ENCODE assay signal across 8 mouse cellular contexts in the genomic region with DNA sequence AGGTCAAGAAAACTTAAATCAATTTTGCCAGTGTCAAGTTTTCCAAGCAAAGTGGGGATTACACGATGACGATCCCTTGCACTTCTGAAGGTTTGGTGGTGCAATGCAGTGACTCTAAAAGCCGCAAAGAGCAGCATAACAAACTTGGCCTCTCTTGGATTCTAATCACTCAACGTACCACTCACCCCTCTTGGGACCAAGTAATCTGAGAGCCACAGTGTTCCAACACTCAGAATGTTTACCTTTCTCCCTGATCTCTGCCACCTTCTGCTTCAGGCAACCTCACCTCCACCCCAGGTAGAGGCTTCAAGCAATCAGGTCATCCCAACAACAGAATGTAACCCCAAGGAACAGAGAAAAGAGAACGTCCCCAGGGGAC. TPM values are rescaled to one million over a fixed set of nuclear protein-coding genes. Genes with fewer than 3 reads are reported as not detected.
DNase-seq lines count a peak whose midpoint lies in the region; ATAC-seq and TF ChIP-seq lines count a peak whose summit lies in the region.

No protein-coding gene starts in this region.

- peak overlapping the region; percentile 97 for H3K9ac ChIP-seq in heart, embryonic 13.5 days
- H3K9ac ChIP-seq in forebrain, embryonic 15.5 days (replicated peaks), result peak overlapping the region; percentile 84
- peak overlapping the region; percentile 93 for H3K9ac ChIP-seq in liver, embryonic 14.5 days (replicated peaks)

- no peak for TF ChIP-seq EP300 in liver, embryonic 14.5 days (IDR thresholded peaks at IDR 0.05; ENCODE audit: low read depth)

- TF ChIP-seq CTCF in liver, embryonic 14.5 days (IDR thresholded peaks at IDR 0.05; ENCODE audit: low read depth), result no peak

- peaks cover 23% of the 10 kb centered on the region for H3K4me1 ChIP-seq in heart, embryonic 13.5 days
- H3K4me1 ChIP-seq in forebrain, embryonic 15.5 days, result peaks cover 20% of the 10 kb centered on the region
- H3K4me1 ChIP-seq in liver, embryonic 14.5 days (replicated peaks; ENCODE audit: control insufficient read depth in 2 of 2, insufficient read depth in 2 of 2, low read length in 1 of 2), result peaks cover 6 to 11% of the 10 kb centered on the region in 2 experiments; a peak in 3 of 4 replicates

- H3K4me3 ChIP-seq in heart, embryonic 13.5 days, result peak overlapping the region; percentile 87
- H3K4me3 ChIP-seq in forebrain, embryonic 15.5 days, result peak overlapping the region; percentile 94
- H3K4me3 ChIP-seq in liver, embryonic 14.5 days (ENCODE audit: insufficient read depth in 1 of 2, low read depth in 2 of 2, low read length in 2 of 2), result peak overlapping the region; percentile 87 to 97

- no peaks in the 10 kb centered on the region for H3K27me3 ChIP-seq in heart, embryonic 13.5 days (replicated peaks)
- no peaks in the 10 kb centered on the region for H3K27me3 ChIP-seq in forebrain, embryonic 15.5 days
- H3K27me3 ChIP-seq in liver, embryonic 14.5 days (ENCODE audit: control insufficient read depth, insufficient read depth, low read length), result no peaks in the 10 kb centered on the region

- ATAC-seq in heart, embryonic 13.5 days (ENCODE audit: extremely low read depth, insufficient number of reproducible peaks, low FRiP score, low TSS enrichment), result peak; percentile 6; the same call in 1 of the 2 replicates
- no peak for ATAC-seq in forebrain, embryonic 15.5 days (replicated peaks)
- peak; percentile 27; the same call in 1 of the 2 replicates for ATAC-seq in liver, embryonic 14.5 days (ENCODE audit: insufficient read depth)

- H3K9me3 ChIP-seq in heart, embryonic 13.5 days, result no peaks in the 10 kb centered on the region
- no peaks in the 10 kb centered on the region for H3K9me3 ChIP-seq in forebrain, embryonic 15.5 days
- H3K9me3 ChIP-seq in liver, embryonic 14.5 days (ENCODE audit: control insufficient read depth, low read length), result no peaks in the 10 kb centered on the region

- DNase-seq in heart, adult 18-20 months, result no peak
- peak; percentile 20 for DNase-seq in MEL-GATA-1-ER (ENCODE audit: extremely low read depth, low read depth)
- peak in 1 of 3 experiments; percentile 40 for DNase-seq in liver, embryonic 14.5 days (ENCODE audit: low read depth in 3 of 3, low spot score in 3 of 3)
- DNase-seq in right cerebral cortex, postnatal 25 days, result no peak
- no peak for DNase-seq in thymus, postnatal 25 days
- no peak for DNase-seq in lung, postnatal 25 days (ENCODE audit: low spot score)

- WGBS in heart, embryonic 13.5 days, result under 1% methylated on average over 5 of the region's 5 CpGs
- WGBS in forebrain, embryonic 15.5 days, result 2% methylated on average over 5 of the region's 5 CpGs
- WGBS in liver, embryonic 14.5 days (ENCODE audit: insufficient replicate concordance), result under 1% methylated on average over 5 of the region's 5 CpGs

- H3K36me3 ChIP-seq in heart, embryonic 13.5 days, result peaks cover 37% of the 10 kb centered on the region
- peaks cover 15% of the 10 kb centered on the region for H3K36me3 ChIP-seq in forebrain, embryonic 15.5 days
- H3K36me3 ChIP-seq in liver, embryonic 14.5 days (replicated peaks; ENCODE audit: control insufficient read depth, insufficient read depth, low read depth), result no peaks in the 10 kb centered on the region; the same call in none of the 2 replicates

- H3K4me2 ChIP-seq in heart, embryonic 13.5 days, result peak overlapping the region; percentile 79
- H3K4me2 ChIP-seq in forebrain, embryonic 15.5 days (replicated peaks), result peak overlapping the region; percentile 61
- peak overlapping the region; percentile 84 for H3K4me2 ChIP-seq in liver, embryonic 14.5 days (ENCODE audit: low read depth)

- peak overlapping the region; percentile 91 for H3K27ac ChIP-seq in heart, embryonic 13.5 days (replicated peaks)
- H3K27ac ChIP-seq in forebrain, embryonic 15.5 days (replicated peaks), result peak overlapping the region; percentile 67
- peak overlapping the region; percentile 83 for H3K27ac ChIP-seq in liver, embryonic 14.5 days

RNA-seq across cellular contexts. Expression of a gene that starts 0.4 kb away (rescaled TPM):
- polyA plus RNA-seq in heart, embryonic 13.5 days (2015; fragmentation: Nextera tagmentation; extraction: Ambion mirVana), result 1,406 and 1,576 TPM in 2 replicates
- total RNA-seq in heart, adult 18-20 months (2021), result 1,000 to 10,000 TPM; 3,114 to 3,265 TPM
- 804 and 834 TPM in 2 replicates for polyA plus RNA-seq in forebrain, embryonic 15.5 days (2015; fragmentation: Nextera tagmentation; extraction: Ambion mirVana)
- 329 and 342 TPM in 2 replicates for polyA plus RNA-seq in liver, embryonic 14.5 days (2012; rRNA removed)
- polyA plus RNA-seq in liver, embryonic 14.5 days (2014; fragmentation: Nextera tagmentation; extraction: Ambion mirVana), result 689 and 747 TPM in 2 replicates

RNA-seq across cellular contexts. Expression of a gene that starts 0.7 kb away (rescaled TPM):
- polyA plus RNA-seq in heart, embryonic 13.5 days (2015; fragmentation: Nextera tagmentation; extraction: Ambion mirVana), result 39.0 and 39.8 TPM in 2 replicates
- 10 to 100 TPM; 44.7 to 44.9 TPM for total RNA-seq in heart, adult 18-20 months (2021)
- polyA plus RNA-seq in forebrain, embryonic 15.5 days (2015; fragmentation: Nextera tagmentation; extraction: Ambion mirVana), result 83.1 and 89.3 TPM in 2 replicates
- 5.0 and 9.3 TPM in 2 replicates for polyA plus RNA-seq in liver, embryonic 14.5 days (2012; rRNA removed)
- polyA plus RNA-seq in liver, embryonic 14.5 days (2014; fragmentation: Nextera tagmentation; extraction: Ambion mirVana), result 19.5 and 22.3 TPM in 2 replicates
